Mouse (Mus musculus) cerebellum, postnatal 25 days (tissue): Measurements from ENCODE around the gene Gm21870.
"Not testable (repeated sequence)": the region's sequence is repeated elsewhere in the genome, so short reads cannot be mapped to it uniquely, and the experiment has no call there.

Experiments used
- DNase-seq, 2 experiments: peaks; one replicate each; pipeline ENCODE4 v3.0.0; 2021; ENCODE audit warnings: mixed read lengths in 2 of 2

Gm21870 gene

DNA sequence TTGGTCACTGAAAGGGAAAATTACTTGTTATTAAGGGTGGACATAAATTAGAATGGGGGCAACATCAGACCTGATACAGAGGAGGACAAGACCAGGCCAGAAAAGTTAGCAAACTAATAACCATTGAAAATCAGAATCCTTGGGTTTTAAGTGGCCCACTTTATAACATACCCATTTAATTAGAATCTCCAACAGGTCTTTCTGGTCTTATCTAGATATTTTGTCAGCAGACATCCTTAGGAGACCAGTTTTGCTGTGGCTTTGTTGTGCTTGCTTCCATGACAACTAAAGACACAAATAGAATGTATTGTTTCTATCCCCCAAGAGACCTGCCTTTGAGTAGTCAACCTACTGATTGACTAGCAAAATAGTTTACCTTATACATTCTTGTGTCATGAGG, at the start of gene Gm21870:
Gene Gm21870 (minus strand): TSS at position 101 of the 400 bp plus-strand sequence.
- DNase-seq = not testable (repeated sequence)

DNA sequence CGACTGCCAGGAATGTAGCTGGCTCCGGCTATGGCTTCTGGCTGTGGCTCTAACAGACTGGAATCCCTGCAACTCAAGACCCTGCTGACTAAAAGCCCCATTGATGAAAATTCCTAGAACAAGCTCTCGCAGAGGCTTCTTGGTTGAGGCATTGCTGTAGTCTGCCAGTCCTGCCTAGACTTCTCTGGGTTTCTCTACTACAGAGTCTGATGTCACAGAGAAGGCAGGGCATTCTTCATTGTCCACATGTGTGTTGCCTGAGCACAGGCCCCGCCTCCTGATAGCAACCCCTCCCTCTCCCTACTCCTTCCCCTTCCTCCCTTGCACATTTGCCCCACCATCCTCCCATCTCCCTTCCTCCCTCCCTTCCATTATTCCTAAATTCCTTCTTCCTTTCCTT, 30.2 kb downstream of the Gm21870 start, which contains the start of gene Btbd35f6:
Gene Btbd35f6 (minus strand): TSS at position 101 of the 400 bp plus-strand sequence.
- DNase-seq = not testable (repeated sequence)
